Mouse (Mus musculus) hindbrain, embryonic 16.5 days (tissue): ENCODE measurements around the gene Nutf2. TPM values are rescaled to one million over a fixed set of nuclear protein-coding genes. Genes with fewer than 3 reads are reported as not detected.

ENCODE experiments used
- ATAC-seq: fragments of 200-750 bp; cut with Nextera tagmentation; 2 replicates; pipeline ENCODE4 v1.8.0; 2017; ENCODE audit warnings: moderate TSS enrichment, moderate library complexity
- H3K27ac ChIP-seq: fragments of 300-500 bp; sonication (generic); 2 replicates; pipeline ENCODE4 v1.5.1; 2014; ENCODE audit warnings: low read depth, mild to moderate bottlenecking, control low read depth, low read length, moderate library complexity
- H3K27me3 ChIP-seq: fragments of 300-500 bp; sonication (generic); replicated peaks from 2 replicates; pipeline ENCODE4 v1.6.1; 2014; ENCODE audit warnings: low read length; ENCODE audit not compliant: control insufficient read depth, insufficient read depth
- H3K36me3 ChIP-seq: fragments of 300-500 bp; sonication (generic); 2 replicates; pipeline ENCODE4 v1.6.1; 2014; ENCODE audit warnings: mild to moderate bottlenecking, low read length, moderate library complexity, mixed read lengths; ENCODE audit not compliant: control insufficient read depth, insufficient read depth
- H3K4me1 ChIP-seq: fragments of 300-500 bp; sonication (generic); 2 replicates; pipeline ENCODE4 v1.6.1; 2014; ENCODE audit warnings: low read depth, low read length; ENCODE audit not compliant: control insufficient read depth, insufficient read depth
- H3K4me2 ChIP-seq: fragments of 300-500 bp; sonication (generic); 2 replicates; pipeline ENCODE4 v1.6.1; 2014; ENCODE audit warnings: mild to moderate bottlenecking, low read length, control low read depth, moderate library complexity
- H3K4me3 ChIP-seq: fragments of 300-500 bp; sonication (generic); 2 replicates; pipeline ENCODE4 v1.5.1; 2014; ENCODE audit warnings: mild to moderate bottlenecking, low read length, control low read depth, moderate library complexity
- H3K9ac ChIP-seq: fragments of 300-500 bp; sonication (generic); 2 replicates; pipeline ENCODE4 v1.6.1; 2014; ENCODE audit warnings: low read depth, mild to moderate bottlenecking, control low read depth, low read length, moderate library complexity
- H3K9me3 ChIP-seq: fragments of 300-500 bp; sonication (generic); 2 replicates; pipeline ENCODE4 v1.6.1; 2014; ENCODE audit warnings: mild to moderate bottlenecking, low read length, moderate library complexity; ENCODE audit not compliant: control insufficient read depth
- WGBS: fragments of 180-500 bp; shearing (Covaris S2); extraction: QIAGEN DNeasy Blood & Tissue Kit; methylation state at CpG from one replicate; pipeline ENCODE4 v1.1.7; 2014; 5-methylcytosine and 5-hydroxymethylcytosine counted together
- polyA plus RNA-seq: library from polyadenylated mRNA; unstranded; fragments of >200 nt; fragmentation: Nextera tagmentation; extraction: Ambion mirVana; gene quantifications from 2 replicates; pipeline ENCODE4 v1.2.1, GENCODE M21; 2015

Nutf2 gene
- polyA plus RNA-seq, 1 experiment from 2014 or later = 118 TPM

GRCm38 (mm10) chr8:105861951-105862350, 1.6 kb downstream of the Nutf2 start:
- Histone ChIP-seq H3K4me1 (peaks cover 44% of the 10 kb centered on the region), H3K27ac (no peak overlapping the region), H3K36me3 (peaks cover 3% of the 10 kb centered on the region; the same call in 1 of the 2 replicates), H3K27me3 (no peaks in the 10 kb centered on the region), H3K4me3 (peak overlapping the region; percentile 97), H3K9ac (no peak overlapping the region; the same call in 1 of the 2 replicates), H3K9me3 (no peaks in the 10 kb centered on the region), H3K4me2 (peak overlapping the region; percentile 65)
- 0% methylated on average over 1 of the region's 1 CpGs for WGBS
- ATAC-seq = no peak

GRCm38 (mm10) chr8:105866364-105867029, 6.1 kb downstream of the Nutf2 start:
- Histone ChIP-seq H3K27me3 (no peaks in the 10 kb centered on the region), H3K27ac (no peak overlapping the region), H3K9ac (no peak overlapping the region), H3K4me3 (no peak overlapping the region), H3K4me1 (peaks cover 14% of the 10 kb centered on the region), H3K36me3 (peaks cover 6% of the 10 kb centered on the region; the same call in 1 of the 2 replicates), H3K9me3 (no peaks in the 10 kb centered on the region), H3K4me2 (no peak overlapping the region)
- no peak for ATAC-seq
- 87% methylated on average over 6 of the region's 6 CpGs for WGBS

GRCm38 (mm10) chr8:105874301-105874700, 13.9 kb downstream of the Nutf2 start:
- H3K36me3 ChIP-seq = peaks cover 19% of the 10 kb centered on the region
- H3K27ac ChIP-seq = no peak overlapping the region
- H3K9ac ChIP-seq = no peak overlapping the region
- no peaks in the 10 kb centered on the region for H3K9me3 ChIP-seq
- no peak overlapping the region for H3K4me2 ChIP-seq
- H3K27me3 ChIP-seq = no peaks in the 10 kb centered on the region
- no peak overlapping the region for H3K4me3 ChIP-seq
- WGBS = 85% methylated on average over 6 of the region's 6 CpGs
- H3K4me1 ChIP-seq = no peaks in the 10 kb centered on the region
- ATAC-seq = no peak

- H3K4me3 ChIP-seq = peak within 1 kb of the TSS; percentile 73
- no peaks in the 10 kb centered on the region for H3K9me3 ChIP-seq
- no peaks in the 10 kb centered on the region for H3K27me3 ChIP-seq
- peaks cover 32% of the 10 kb centered on the region for H3K36me3 ChIP-seq
- H3K27ac ChIP-seq = peak within 1 kb of the TSS; percentile 54; the same call in 1 of the 2 replicates
- ATAC-seq = peak; percentile 85
- H3K4me1 ChIP-seq = peaks cover 18% of the 10 kb centered on the region
- H3K9ac ChIP-seq = peak within 1 kb of the TSS; percentile 84
- H3K4me2 ChIP-seq = peak within 1 kb of the TSS; percentile 57
- WGBS = under 1% methylated on average over 45 of the region's 45 CpGs
Measured at GRCm38 (mm10) chr8:105880754-105881520, 20.6 kb downstream of the Nutf2 start, which contains the start of gene Edc4. Edc4 (plus strand) TSS chr8:105880881.

GRCm38 (mm10) chr8:105889756-105890465, 29.5 kb downstream of the Nutf2 start:
- Histone ChIP-seq H3K4me2 (no peak overlapping the region), H3K9ac (no peak overlapping the region), H3K27ac (no peak overlapping the region), H3K36me3 (peaks cover 66% of the 10 kb centered on the region), H3K27me3 (no peaks in the 10 kb centered on the region), H3K9me3 (no peaks in the 10 kb centered on the region), H3K4me3 (no peak overlapping the region), H3K4me1 (no peaks in the 10 kb centered on the region)
- 91% methylated on average over 12 of the region's 12 CpGs for WGBS
- ATAC-seq = no peak

- no peak for ATAC-seq
- Histone ChIP-seq H3K4me2 (no peak overlapping the region), H3K27me3 (no peaks in the 10 kb centered on the region), H3K4me3 (no peak overlapping the region), H3K4me1 (no peaks in the 10 kb centered on the region), H3K36me3 (peaks cover 57% of the 10 kb centered on the region), H3K9ac (no peak overlapping the region), H3K27ac (no peak overlapping the region), H3K9me3 (no peaks in the 10 kb centered on the region)
- WGBS = 87% methylated on average over 6 of the region's 6 CpGs
Measured at GRCm38 (mm10) chr8:105890870-105891269, 30.5 kb downstream of the Nutf2 start.

GRCm38 (mm10) chr8:105892432-105892831, 32.1 kb downstream of the Nutf2 start:
- H3K27ac ChIP-seq = no peak overlapping the region

GRCm38 (mm10) chr8:105893339-105893738, 33.0 kb downstream of the Nutf2 start, which contains the start of gene Nrn1l:
Nrn1l (plus strand) TSS chr8:105893567.
- 4% methylated on average over 11 of the region's 11 CpGs for WGBS
- Histone ChIP-seq H3K36me3 (peaks cover 38% of the 10 kb centered on the region), H3K9me3 (no peaks in the 10 kb centered on the region), H3K27ac (no peak within 1 kb of the TSS), H3K4me2 (peak within 1 kb of the TSS; percentile 22; the same call in 1 of the 2 replicates), H3K4me3 (no peak within 1 kb of the TSS), H3K9ac (0 out of 2 replicates have a peak within 1 kb of the TSS, but pooled peaks have one; percentile 24), H3K27me3 (no peaks in the 10 kb centered on the region), H3K4me1 (no peaks in the 10 kb centered on the region)
- peak; percentile 90 for ATAC-seq

More at GRCm38 (mm10) chr8:105892432-105892831, 32.1 kb downstream of the Nutf2 start:
- Histone ChIP-seq H3K9ac (no peak overlapping the region), H3K27me3 (no peaks in the 10 kb centered on the region), H3K4me1 (no peaks in the 10 kb centered on the region), H3K4me3 (no peak overlapping the region), H3K4me2 (no peak overlapping the region), H3K36me3 (peaks cover 43% of the 10 kb centered on the region), H3K9me3 (no peaks in the 10 kb centered on the region)
- 82% methylated on average over 6 of the region's 6 CpGs for WGBS
- peak; percentile 29; the same call in 1 of the 2 replicates for ATAC-seq
